Mouse (Mus musculus): Measurements from ENCODE around the gene Lmnb2.

GRCm38 (mm10) chr10:80870993-80871392 is 47.1 kb downstream of the Lmnb2 start:
- TF ChIP-seq CTCF (IDR thresholded peaks at IDR 0.05) (no peak), POLR2A (IDR thresholded peaks at IDR 0.05; ENCODE audit: insufficient read depth, low read depth, low read length) (no peak), EP300 (IDR thresholded peaks at IDR 0.05; ENCODE audit: insufficient read depth, low read depth, low read length) (no peak)
